Mouse (Mus musculus) urinary bladder, adult 2 months (tissue): ENCODE data around the gene Slc25a12. TPM values are rescaled to one million over a fixed set of nuclear protein-coding genes. Genes with fewer than 3 reads are reported as not detected.
A peak's percentile ranks its signal among the peaks of the same experiment; 100 is the strongest.
"Not testable (repeated sequence)": the region's sequence is repeated elsewhere in the genome, so short reads cannot be mapped to it uniquely, and the experiment has no call there.

ENCODE experiments used
- DNase-seq: peaks from one replicate; pipeline ENCODE4 v3.0.0; 2022; ENCODE audit warnings: low spot score
- polyA plus RNA-seq: library from polyadenylated mRNA; depleted of rRNA; stranded (reverse); fragments of >200 nt; gene quantifications from 2 replicates; pipeline ENCODE4 v1.2.3, GENCODE M21; 2012; rRNA removed

Gene Slc25a12
- 38.7 and 47.0 TPM in 2 replicates for polyA plus RNA-seq

GRCm38 (mm10) chr2:71367125-71367880, at the start of gene Slc25a12:
Gene Slc25a12, minus strand, starts transcription at chr2:71367749.
- peak; percentile 70 for DNase-seq

GRCm38 (mm10) chr2:71405613-71406012, 38.1 kb upstream of the Slc25a12 start:
- DNase-seq: no peak

- no peak for DNase-seq
Measured at GRCm38 (mm10) chr2:71389864-71390263, 22.3 kb upstream of the Slc25a12 start.

- DNase-seq: peak; percentile 84
Measured at GRCm38 (mm10) chr2:71388951-71389763, 21.6 kb upstream of the Slc25a12 start, which contains the start of gene Hat1. Gene Hat1, plus strand, starts transcription at chr2:71388958.

- no peak for DNase-seq
Measured at GRCm38 (mm10) chr2:71387766-71388165, 20.2 kb upstream of the Slc25a12 start.

- no peak for DNase-seq
Measured at GRCm38 (mm10) chr2:71383890-71384289, 16.3 kb upstream of the Slc25a12 start.

- DNase-seq: no peak
Measured at GRCm38 (mm10) chr2:71381962-71382361, 14.4 kb upstream of the Slc25a12 start.

- no peak for DNase-seq
Measured at GRCm38 (mm10) chr2:71377426-71377825, 9.9 kb upstream of the Slc25a12 start.

- no peak for DNase-seq
Measured at GRCm38 (mm10) chr2:71376433-71376906, 8.9 kb upstream of the Slc25a12 start.

GRCm38 (mm10) chr2:71374275-71375155, 7.0 kb upstream of the Slc25a12 start:
- no peak for DNase-seq

- not testable (repeated sequence) for DNase-seq
Measured at GRCm38 (mm10) chr2:71372261-71372660, 4.7 kb upstream of the Slc25a12 start.

GRCm38 (mm10) chr2:71371790-71372189, 4.2 kb upstream of the Slc25a12 start:
- DNase-seq: no peak

- no peak for DNase-seq
Measured at GRCm38 (mm10) chr2:71368086-71368485, 537 bp upstream of the Slc25a12 start.

GRCm38 (mm10) chr2:71366618-71367124, 878 bp downstream of the Slc25a12 start:
- no peak for DNase-seq

- no peak for DNase-seq
Measured at GRCm38 (mm10) chr2:71360192-71360591, 7.4 kb downstream of the Slc25a12 start.

GRCm38 (mm10) chr2:71358347-71358746, 9.2 kb downstream of the Slc25a12 start:
- DNase-seq: no peak

GRCm38 (mm10) chr2:71354055-71354425, 13.5 kb downstream of the Slc25a12 start:
- DNase-seq: no peak

- DNase-seq: no peak
Measured at GRCm38 (mm10) chr2:71353306-71354054, 14.1 kb downstream of the Slc25a12 start.

- DNase-seq: no peak
Measured at GRCm38 (mm10) chr2:71351727-71351987, 15.9 kb downstream of the Slc25a12 start.

GRCm38 (mm10) chr2:71350904-71351726, 16.4 kb downstream of the Slc25a12 start:
- DNase-seq: no peak
